Mouse (Mus musculus) MEL (cell line): Measurements from ENCODE around the gene Milr1.

Experiments
- CHD2 ChIP-seq: IDR thresholded peaks from 2 replicates; pipeline ENCODE4 v1.6.1; 2011; ENCODE audit warnings: low read length, improper control_type of control experiment
- CTCF ChIP-seq, 3 experiments: IDR thresholded peaks in 2 of 3; conservative IDR thresholded peaks in 1 of 3; 2 replicates each; pipeline ENCODE4 v1.5.1; 2011 to 2012; ENCODE audit warnings: low read length in 3 of 3, low read depth in 2 of 3, mild to moderate bottlenecking in 2 of 3, improper control_type of control experiment in 1 of 3, inconsistent platforms in 1 of 3, mixed read lengths in 1 of 3, moderate library complexity in 1 of 3; ENCODE audit not compliant: control insufficient read depth in 1 of 3, insufficient read depth in 1 of 3, poor library complexity in 1 of 3, severe bottlenecking in 1 of 3
- EP300 ChIP-seq, 2 experiments: IDR thresholded peaks; 2 replicates each; pipeline ENCODE4 v1.6.1; 2011; ENCODE audit warnings: improper control_type of control experiment in 2 of 2, low read length in 2 of 2, low read depth in 1 of 2, mild to moderate bottlenecking in 1 of 2
- HCFC1 ChIP-seq: IDR thresholded peaks from 2 replicates; pipeline ENCODE4 v1.6.1; 2012; ENCODE audit warnings: low read depth, mild to moderate bottlenecking, inconsistent platforms, low read length, improper control_type of control experiment, moderate library complexity
- MAX ChIP-seq: IDR thresholded peaks from 2 replicates; pipeline ENCODE4 v1.6.1; 2011; ENCODE audit warnings: low read length, improper control_type of control experiment
- POLR2A ChIP-seq, 2 experiments: IDR thresholded peaks; 2 replicates each; pipeline ENCODE4 v1.6.1; 2011 to 2012; ENCODE audit warnings: low read length in 2 of 2, mild to moderate bottlenecking in 2 of 2, control low read depth in 1 of 2, improper control_type of control experiment in 1 of 2, low read depth in 1 of 2, moderate library complexity in 1 of 2; ENCODE audit not compliant: control insufficient read depth in 1 of 2, insufficient read depth in 1 of 2, poor library complexity in 1 of 2
- RCOR1 ChIP-seq: IDR thresholded peaks from 2 replicates; pipeline ENCODE4 v1.6.1; 2012; ENCODE audit warnings: low read depth, mild to moderate bottlenecking, inconsistent platforms, low read length, improper control_type of control experiment
- SIN3A ChIP-seq: IDR thresholded peaks from 2 replicates; pipeline ENCODE4 v1.6.1; 2012; ENCODE audit warnings: low read length, improper control_type of control experiment, inconsistent platforms
- SMC3 ChIP-seq: IDR thresholded peaks from 2 replicates; pipeline ENCODE4 v1.6.1; 2011; ENCODE audit warnings: low read depth, low read length, improper control_type of control experiment
- TCF12 ChIP-seq: IDR thresholded peaks from 2 replicates; pipeline ENCODE4 v1.6.1; 2014; ENCODE audit warnings: low read depth, mild to moderate bottlenecking, inconsistent platforms, low read length, improper control_type of control experiment, moderate library complexity
- ZKSCAN1 ChIP-seq: IDR thresholded peaks from 2 replicates; pipeline ENCODE4 v1.6.1; 2012; ENCODE audit warnings: low read depth, mild to moderate bottlenecking, inconsistent platforms, low read length, improper control_type of control experiment, moderate library complexity

- TF ChIP-seq SIN3A = no peak
- no peak for TF ChIP-seq POLR2A (IDR thresholded peaks at IDR 0.05; ENCODE audit: control insufficient read depth in 1 of 2, insufficient read depth in 1 of 2, low read depth in 1 of 2, low read length in 2 of 2, poor library complexity in 1 of 2)
- TF ChIP-seq HCFC1 = no peak
- TF ChIP-seq MAX = no peak
- TF ChIP-seq RCOR1 = no peak
- TF ChIP-seq CTCF (IDR thresholded peaks at IDR 0.05 in 2 of 3, conservative IDR thresholded peaks at IDR 0.05 in 1 of 3; ENCODE audit: control insufficient read depth in 1 of 3, insufficient read depth in 1 of 3, low read depth in 2 of 3, low read length in 3 of 3, poor library complexity in 1 of 3, severe bottlenecking in 1 of 3) = no peak
- TF ChIP-seq EP300 (IDR thresholded peaks at IDR 0.05; ENCODE audit: low read depth in 1 of 2, low read length in 2 of 2) = no peak
- TF ChIP-seq CHD2 = no peak
- TF ChIP-seq ZKSCAN1 = no peak
- no peak for TF ChIP-seq SMC3
- no peak for TF ChIP-seq TCF12
Measured at GRCm38 (mm10) chr11:106780089-106780425, 29.0 kb downstream of the Milr1 start.
